Mouse (Mus musculus): ENCODE measurements at regions not wholly inside any gene's neighbourhood (a gene's known extent, or its start where the extent isn't known, plus 50 kb on each side); places are given as distances from the start of the nearest gene placed in this dataset.

GRCm38 (mm10) chr17:85797755-85798154 lies 109.7 kb upstream of the Six2 start:
- TF ChIP-seq CTCF (IDR thresholded peaks at IDR 0.05; ENCODE audit: low read depth) = no peak
- no peak for TF ChIP-seq EP300 (IDR thresholded peaks at IDR 0.05; ENCODE audit: low read depth)
